Mouse (Mus musculus) neutrophil, adult 5-6 weeks (primary cell): ENCODE data around the gene Rpgrip1. TPM values are rescaled to one million over a fixed set of nuclear protein-coding genes. Genes with fewer than 3 reads are reported as not detected.
A peak's percentile ranks its signal among the peaks of the same experiment; 100 is the strongest.
"Not testable (repeated sequence)": the region's sequence is repeated elsewhere in the genome, so short reads cannot be mapped to it uniquely, and the experiment has no call there.

ENCODE experiments used
- ATAC-seq: fragments of 151-379, 151-347 bp; 2 replicates; pipeline ENCODE4 v1.8.0; 2017; ENCODE audit warnings: mild to moderate bottlenecking, moderate TSS enrichment; ENCODE audit not compliant: insufficient number of reproducible peaks, poor library complexity, low FRiP score, severe bottlenecking; ENCODE audit errors: extremely low read depth
- total RNA-seq: library from RNA; stranded (forward); fragments of 200-1000 nt; gene quantifications from 2 replicates; pipeline ENCODE4 v1.2.3, GENCODE M21; 2017

Rpgrip1 gene
- total RNA-seq = 42.0 and 46.1 TPM in 2 replicates

DNA sequence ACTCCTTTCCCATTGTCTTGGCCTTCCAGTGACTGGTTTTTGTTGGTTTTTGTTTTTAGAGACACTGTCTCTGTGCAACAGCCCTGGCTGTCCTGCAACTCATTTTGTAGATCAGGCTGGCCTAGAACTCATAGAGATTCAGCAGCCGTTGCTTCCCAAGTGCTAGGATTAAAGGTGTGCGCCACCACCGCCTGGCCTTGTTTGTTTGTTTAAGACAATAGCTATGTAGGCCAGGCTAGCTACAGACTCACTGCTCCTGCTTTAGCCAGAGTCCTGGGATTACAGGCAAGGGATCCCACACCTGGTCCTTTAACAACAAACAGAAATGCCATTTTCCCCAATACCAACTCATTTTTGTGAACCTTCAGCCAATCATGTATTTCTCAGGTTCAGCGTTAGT is at the start of gene Rpgrip1:
TSS of gene Rpgrip1 (plus strand) at position 359 of the 400 bp plus-strand sequence.
- no peak for ATAC-seq

DNA sequence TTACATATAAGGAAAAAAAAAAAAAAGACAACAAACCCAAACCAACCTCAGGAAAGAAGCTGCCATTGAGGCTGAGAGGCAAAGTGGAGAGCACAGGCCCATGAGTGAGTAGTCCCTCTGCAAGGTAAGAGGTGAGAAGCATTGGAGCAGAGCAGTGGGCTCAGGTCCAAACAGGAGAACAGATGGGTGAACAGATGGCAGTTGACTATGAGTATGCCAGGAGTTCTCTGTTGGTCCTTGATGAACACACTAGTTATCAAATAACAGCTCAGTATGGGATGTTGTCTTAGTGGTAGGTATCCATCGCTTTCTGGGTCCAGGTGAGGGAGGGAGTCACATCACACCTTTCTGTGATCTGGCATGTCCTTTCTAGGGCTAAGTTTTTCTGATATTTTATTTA is 49.7 kb upstream of the Rpgrip1 start:
- ATAC-seq = no peak

DNA sequence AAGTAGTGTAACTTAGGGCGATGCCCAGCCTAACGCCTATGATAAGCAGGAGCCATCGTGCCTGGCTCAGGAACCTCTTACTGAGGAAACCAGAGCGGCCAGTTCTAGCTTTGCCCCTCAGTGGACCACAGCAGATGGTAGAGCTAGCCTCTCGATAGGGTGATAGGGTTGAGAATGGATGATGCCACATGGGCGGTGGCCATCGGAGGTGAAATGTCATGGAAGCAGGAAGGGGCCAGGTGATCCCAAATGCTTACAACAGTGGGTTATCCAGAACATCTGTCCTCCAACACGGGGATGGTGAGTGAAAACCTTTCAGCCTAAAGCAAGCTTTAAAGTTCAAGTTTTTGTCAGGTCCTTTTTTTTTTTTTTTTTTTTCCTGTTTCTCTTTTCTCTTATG is 48.7 kb upstream of the Rpgrip1 start:
- no peak for ATAC-seq

DNA sequence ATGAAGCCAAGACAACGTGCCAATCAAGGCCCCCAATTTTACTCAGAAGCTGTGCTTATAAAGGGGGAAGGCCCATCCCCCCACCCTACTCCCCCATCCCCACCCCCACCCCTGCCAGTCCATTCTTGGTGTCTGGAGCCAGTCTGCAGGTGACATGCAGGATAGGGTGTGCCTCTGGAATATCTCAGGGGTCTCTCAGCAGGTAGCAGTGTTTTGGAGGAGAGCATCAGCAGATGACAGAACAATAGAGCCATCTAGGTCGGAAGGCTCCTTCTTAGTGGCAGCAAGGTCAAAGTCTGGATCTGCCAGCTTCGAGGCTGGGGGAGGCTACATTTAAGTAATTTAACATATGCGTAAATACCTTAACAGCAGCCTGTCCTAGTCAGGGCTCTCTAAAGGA is 44.4 kb upstream of the Rpgrip1 start:
- no peak for ATAC-seq

DNA sequence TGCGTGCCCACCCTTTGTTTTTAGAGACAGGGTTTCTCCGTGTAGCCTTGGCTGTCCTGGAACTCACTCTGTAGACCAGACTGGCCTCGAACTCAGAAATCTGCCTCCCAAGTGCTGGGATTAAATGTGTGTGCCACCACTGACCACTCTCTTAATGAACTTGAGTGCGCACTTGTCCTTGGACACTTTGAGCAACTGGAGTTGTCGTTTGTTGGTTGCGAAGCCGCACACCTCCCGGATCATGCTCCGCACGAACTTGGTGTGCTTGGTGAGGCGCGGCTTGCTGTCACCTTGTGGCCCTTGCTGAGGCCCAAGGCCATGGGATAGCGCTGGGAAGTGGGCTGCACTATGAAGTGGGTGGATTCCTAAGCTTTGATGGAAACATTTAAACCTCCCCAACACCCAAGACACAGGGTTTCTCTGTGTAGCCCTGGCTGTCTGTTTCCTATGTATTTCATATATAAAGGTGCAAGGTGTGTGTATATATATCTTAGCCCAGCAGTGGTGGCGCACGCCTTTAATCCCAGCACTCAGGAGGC is 38.8 kb upstream of the Rpgrip1 start:
- no peak for ATAC-seq

DNA sequence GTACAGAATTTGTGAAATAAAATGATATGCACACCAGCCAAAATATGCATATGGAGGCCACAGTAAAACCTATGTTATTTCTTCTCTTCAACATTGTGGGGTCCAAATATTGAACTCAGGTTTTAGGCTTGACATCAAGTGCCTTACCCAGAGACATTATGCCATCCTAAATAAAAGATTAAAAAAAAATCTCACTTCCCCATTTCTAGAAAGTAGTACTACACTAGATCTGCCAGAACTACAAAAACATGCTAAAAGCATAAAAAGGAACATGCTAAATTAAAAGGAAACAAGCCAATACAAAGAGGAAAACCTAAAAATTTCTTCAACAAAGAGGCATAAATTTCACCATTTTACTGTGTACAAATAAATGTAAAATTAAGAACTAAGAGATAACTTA is 27.4 kb upstream of the Rpgrip1 start:
- ATAC-seq = 0 out of 2 replicates have a peak, but pooled peaks have one; percentile 19

DNA sequence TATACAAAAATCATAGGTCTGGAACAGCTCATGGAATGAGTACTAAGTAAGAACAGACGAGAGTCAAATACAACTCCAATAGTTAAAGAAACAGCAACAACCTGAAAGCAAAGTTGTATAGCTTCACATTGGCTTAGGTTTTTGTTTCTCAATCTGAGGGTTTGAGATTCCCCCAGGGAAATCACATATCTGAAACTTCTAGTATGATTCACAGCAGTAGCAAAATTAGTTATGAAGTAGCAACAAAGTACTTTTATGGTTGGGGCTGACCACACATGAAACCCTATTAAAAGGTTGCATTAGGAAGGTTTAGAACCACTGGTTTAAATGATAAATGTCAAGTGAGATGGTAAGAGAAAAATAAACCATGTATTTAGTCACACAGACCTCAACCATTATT is 16.0 kb upstream of the Rpgrip1 start:
- no peak for ATAC-seq

DNA sequence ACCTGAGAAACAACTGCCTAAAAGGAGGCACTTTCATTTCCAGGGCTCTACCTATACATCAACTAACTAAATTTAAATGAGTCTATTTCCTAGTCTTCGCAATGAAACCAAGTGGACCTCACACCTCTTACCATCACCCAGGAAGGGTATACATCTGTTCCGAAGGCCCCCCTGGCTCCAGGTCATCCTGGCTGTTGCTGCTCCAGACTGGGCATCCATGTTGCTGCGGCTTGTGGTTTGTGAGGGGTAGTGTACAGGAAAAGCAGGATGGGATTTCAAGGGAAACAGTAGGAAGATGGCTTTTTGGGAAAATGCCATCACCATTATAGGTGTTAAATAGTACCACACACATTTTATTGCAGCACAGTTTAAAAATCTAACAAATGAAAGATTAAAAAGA is 13.3 kb upstream of the Rpgrip1 start:
- not testable (repeated sequence) for ATAC-seq

DNA sequence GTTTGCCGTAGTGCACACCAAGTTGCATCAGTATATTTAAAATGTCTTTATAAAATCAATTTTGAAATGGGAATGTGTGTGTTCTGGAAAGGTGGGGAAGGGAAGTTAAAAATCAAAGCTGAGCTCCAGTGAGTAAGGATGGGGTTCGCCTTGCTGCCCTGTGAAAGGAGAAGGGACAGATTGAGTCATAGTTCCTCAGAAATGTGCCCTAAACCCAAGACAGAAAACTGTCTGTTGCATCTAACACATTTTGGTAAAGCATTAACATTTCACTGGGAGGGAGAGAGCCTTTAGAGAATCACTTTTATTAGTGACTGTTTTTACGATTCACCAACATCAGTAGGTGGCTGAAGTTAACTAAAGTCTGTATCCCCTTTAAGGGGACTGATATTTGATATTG is 12.1 kb upstream of the Rpgrip1 start:
- ATAC-seq = not testable (repeated sequence)

DNA sequence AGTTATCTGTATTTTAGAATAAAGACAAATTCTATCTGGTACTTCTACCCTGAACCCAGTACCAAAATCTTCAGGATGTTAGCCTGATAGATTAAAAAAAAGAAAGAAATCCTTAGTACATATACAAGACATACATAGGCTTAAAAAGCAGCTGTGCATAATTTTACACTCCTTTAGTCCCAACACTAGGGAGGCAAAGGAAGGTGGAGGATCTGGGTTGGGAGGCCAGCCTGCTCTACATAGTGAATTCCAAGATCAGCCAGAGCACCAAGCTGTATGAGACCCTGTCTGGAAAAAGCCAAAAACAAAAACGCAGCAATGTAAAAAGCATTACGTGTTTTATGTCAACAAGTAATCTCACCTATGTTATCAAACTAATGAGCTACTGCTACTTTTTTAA is 10.9 kb upstream of the Rpgrip1 start:
- no peak for ATAC-seq

DNA sequence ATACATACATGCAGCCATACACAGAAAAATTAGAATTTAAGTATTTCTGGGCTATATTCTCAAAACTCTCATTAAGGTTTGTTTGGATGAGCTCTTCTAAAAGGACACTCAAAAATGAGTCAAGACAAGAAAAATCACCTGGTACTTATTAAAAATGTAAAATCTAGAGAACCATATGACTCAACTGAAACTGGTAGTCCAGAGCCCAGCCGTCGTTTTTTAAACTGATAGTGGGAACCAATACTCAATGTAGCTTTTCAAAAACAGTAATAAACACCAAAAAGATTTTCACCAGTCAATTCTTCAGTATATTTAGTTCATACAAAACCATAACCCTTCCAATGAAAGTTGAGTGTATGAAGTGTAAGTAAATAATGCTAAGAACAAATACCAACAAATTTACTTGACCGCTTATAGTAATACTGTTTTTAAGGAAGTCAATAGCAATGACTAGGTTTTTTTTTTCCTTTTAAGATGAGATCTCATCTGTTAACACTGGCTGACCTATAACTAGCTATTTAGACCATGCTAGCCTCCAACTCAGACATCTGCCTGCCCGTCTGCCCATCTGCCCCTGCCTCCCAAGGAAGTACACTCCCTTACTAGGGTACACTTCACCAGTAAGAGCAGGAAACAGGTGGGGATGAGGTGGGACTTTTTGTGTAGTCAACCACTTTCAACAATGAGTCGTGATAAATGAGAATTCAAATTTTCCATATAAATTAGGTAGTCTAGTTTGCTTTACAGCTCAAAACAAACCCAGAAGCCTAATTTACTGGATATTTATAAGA is 10.1 kb upstream of the Rpgrip1 start:
- no peak for ATAC-seq

DNA sequence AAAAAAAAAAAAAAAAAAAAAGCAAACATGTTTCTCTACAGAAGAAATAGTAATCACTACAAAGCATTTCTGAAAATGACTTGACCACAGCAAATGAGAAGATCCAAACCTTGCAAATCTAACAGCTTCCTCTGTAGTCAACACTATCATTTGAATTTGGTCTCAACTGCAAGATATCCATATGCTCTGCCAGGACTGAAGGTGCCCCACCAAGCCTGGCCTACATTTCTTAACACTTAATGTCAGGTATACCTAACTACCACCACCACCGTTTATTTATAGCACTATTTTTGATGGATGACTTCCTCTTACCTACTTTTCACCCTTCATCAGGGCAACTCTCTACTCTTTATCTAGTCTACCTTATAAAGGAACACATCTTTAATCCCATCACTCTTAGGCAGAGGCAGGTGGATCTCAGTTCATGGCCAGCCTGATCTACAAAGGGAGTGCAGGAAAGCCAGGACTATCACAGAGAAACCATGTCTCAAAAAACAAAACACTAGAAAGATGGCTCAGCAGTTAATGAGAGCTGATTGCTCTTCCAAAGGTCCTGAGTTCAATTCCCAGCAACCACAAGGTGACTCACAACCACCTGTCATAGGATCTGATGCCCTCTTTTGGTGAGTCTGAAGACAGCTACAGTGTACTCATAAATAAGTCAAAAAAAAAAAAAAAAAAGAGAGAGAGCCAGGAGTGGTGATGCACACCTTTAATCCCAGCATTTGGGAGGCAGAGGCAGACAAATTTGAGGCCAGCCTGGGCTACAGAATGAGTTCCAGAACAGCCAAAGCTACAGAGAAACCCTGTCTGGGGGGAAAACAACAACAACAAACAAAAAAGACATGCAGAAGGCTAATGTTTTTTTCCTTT is 9.0 kb upstream of the Rpgrip1 start:
- ATAC-seq = no peak

DNA sequence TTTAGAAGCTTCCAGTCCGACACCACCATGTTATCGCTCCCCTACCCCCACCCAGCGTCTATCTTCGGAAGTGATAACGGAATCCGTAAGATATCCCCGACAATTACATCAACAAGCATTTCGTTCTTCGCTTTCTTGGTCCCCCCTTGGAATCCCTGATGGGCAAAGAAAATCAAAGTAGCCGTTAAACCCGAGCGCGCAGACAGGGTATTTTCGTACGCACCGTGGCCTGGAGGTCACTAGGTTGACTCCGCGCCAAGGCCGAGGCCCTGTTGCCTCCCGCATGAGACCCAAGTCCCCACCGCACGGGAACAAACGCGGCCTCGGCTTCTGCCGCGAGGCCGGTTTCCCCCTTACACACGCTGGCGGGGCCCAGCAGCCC is 7.0 kb upstream of the Rpgrip1 start:
- peak; percentile 0; the same call in 1 of the 2 replicates for ATAC-seq

DNA sequence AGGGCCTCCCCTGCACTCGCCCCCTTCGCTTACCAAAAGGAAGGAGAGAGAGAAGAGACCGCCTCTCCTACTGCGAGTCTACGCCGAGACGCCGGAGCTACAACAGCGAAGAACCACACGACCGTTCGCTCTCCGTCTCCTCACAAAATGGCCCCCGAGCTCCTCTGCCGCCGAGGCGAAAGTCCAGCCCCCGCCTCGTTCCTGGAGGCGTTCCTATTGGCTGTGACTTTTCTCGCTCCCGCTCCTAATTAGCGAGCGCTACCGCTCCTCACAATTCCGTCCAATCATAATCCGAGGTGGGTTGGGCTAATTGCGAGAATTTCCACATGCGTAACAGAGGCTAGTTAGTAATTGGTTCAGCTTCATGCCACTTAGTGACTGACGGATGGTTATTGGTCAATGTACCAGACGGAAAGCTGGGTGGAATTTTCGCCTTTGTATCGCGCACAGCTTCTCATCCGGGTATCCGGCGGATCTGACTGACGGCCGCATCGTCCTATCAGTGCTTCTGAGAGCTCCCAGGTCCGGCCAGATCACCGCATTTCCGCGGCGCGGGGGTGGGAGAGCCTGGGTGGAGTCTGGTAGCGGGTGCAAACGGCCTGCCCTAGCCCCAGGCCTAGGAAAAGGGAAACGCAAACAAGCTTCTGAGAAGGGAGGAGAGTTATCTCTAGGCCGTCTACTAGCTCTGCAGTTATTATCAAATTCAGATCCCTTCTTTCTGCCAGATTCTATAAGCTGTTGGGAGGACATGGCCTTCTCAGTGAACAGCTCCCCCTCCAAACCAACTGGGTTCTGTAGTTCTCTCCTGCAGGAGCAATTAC is 6.4 kb upstream of the Rpgrip1 start, which contains the start of gene Hnrnpc:
TSS of gene Hnrnpc (minus strand) at position 173 of the 821 bp plus-strand sequence.
- ATAC-seq = peak; percentile 91

DNA sequence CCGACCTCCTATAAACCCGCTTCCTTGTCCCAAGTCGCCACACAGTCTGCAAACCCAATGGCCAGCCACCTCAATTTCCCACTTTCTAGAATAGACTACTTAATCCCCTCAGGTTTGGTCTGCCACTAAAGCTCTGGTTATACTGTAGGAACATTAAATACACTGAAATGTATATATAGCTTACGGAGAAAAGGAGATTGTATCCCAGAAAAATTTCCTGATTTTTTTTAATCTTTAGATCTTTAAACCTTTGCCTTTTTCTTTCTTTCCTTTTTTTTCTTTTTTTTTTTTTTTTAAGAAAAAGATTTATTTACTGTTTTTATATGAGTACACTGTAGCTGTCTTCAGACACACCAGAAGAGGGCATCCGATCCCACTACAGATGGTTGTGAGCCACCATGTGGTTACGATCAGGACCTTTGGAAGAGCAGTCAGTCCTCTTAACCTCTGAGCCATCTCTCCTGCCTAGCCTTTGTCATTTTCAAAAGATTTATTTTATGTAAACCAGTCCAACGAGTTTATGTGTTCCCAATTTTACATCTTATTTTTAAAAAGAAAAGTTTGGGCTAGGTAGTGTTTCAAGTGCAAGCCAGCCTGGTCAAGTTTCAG is 5.7 kb upstream of the Rpgrip1 start:
- no peak for ATAC-seq

DNA sequence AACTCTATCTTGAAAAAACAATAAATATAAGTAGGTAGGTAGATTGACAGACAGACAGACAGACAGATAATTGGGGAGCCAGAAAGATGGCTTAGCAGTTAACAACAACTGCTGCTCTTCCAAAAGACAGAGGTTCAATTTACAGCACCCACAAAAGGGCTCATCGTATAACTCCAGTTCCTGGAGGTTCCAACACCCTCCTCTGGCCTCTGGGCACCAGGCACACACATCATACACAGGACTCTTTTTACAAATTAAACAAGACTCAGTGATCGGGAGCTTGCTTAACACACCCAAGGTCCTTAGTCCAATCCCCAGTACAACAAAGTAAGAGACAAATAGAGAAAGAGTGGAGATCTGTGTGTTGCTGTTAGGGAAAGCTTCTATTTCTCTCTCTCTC is 5.2 kb upstream of the Rpgrip1 start:
- ATAC-seq = no peak

DNA sequence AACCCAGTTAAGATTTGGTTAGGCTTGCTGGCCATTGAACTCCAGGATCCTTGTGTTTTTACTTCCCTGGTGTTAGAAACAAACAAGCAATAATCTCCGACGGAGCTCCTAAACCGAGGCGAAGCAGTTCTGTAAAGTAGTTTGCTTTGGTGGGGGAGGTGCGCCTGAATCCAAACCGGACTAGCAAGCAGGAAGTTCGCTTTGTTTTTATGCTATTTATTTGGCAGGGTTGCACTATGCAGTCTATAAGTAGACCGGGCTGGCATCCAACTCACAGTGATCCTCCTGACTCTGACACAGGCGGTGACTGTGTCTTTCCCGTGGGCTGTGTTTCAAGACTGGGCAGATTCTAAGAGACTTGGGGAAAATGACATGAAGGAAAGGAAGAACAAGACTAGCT is 3.8 kb upstream of the Rpgrip1 start:
- ATAC-seq = no peak

DNA sequence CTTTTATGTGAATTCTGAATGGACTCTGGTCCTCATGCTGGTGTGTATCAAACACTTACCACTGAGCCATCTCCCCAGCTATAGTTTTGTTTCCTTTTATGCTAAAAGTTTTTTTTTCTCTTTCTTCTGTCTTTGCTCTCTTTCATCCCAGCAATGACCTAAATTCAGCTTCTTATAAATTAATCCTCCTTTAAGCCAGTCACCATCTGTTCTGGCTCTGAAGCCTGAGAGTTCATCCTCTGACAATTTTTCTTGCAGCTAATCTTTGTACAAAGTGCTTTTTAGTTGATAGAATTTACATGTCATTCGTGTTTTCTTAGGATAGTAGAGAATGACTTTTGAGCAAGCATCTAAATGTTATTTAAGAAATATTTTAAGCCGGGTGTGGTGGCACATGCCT is 2.5 kb upstream of the Rpgrip1 start:
- no peak for ATAC-seq

DNA sequence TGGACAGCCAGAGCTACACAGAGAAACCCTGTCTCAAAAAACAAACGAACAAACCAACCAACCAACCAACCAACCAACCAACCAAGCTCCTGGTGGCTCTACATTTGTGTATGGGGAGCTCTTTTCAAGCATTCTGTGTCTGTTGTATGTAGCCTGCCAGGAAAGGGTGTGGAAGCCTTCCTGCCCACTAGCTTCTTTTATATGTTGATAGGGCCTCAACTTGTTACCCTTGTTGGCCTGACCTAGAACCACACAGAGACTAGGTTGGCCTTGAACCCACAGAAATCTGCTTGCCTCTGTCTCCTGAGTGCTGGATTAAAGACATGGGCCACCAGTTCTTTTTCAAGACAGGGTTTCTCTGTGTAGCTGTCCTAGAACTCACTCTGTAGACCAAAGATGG is 3.6 kb downstream of the Rpgrip1 start:
- no peak for ATAC-seq
